Mouse (Mus musculus) neural tube, postnatal 0 days (tissue): ENCODE measurements around the gene Gm10553. TPM values are rescaled to one million over a fixed set of nuclear protein-coding genes. Genes with fewer than 3 reads are reported as not detected.

Source experiments
- polyA plus RNA-seq: library from polyadenylated mRNA; unstranded; fragments of >200 nt; fragmentation: Nextera tagmentation; extraction: Ambion mirVana; gene quantifications from 2 replicates; pipeline ENCODE4 v1.2.1, GENCODE M21; 2015

The Gm10553 gene
- not detected in 2 replicates for polyA plus RNA-seq

DNA sequence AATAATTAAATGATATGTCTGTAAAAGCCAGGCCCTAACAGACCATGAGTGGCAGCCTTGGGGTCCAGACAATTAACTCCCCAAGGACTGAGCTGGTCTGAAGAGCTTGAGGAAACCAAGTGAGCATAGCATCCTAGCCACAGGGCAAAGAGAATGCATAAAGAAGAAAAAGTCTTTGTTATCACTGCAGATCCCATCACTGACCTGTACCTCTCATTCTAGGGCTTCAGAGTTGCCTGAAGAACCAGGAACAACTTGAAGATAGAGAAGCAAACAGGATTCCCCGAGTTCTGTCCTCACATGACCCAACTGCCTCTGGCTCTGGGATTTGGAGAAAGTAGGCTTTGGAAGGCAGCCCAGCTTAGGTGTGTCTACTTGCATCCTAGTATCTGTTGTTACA is at the start of gene Gm10553:
Gene Gm10553, plus strand, starts transcription at position 301 of the 400 bp plus-strand sequence.

DNA sequence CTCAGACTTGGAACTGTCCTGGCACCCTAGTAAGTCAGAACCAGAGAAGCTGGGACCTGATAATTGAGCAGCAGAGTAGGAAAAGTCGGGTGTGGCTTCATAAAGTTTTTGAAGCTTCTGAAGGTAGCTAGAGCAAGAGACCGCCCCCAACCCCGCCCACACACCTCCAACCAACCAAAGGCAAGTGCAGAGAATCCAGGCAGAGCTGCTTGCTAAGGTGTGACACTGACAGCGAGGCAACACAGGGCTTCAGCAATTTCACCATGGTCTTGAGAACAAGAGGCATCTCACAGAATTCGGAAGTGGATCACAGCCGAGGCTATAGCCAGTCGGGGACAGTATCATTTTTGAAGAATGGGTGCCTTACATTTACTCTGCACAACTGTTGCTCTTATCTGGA is 9.8 kb downstream of the Gm10553 start, which contains the start of gene A530032D15Rik:
Gene A530032D15Rik, minus strand, starts transcription at position 101 of the 400 bp plus-strand sequence.

Other genes with a start within 250 kb of the Gm10553 start
- gene Slc16a14, start 165.0 kb upstream of the Gm10553 start, polyA plus RNA-seq = 15.0 and 15.3 TPM in 2 replicates
- gene A530032D15Rik, start 9.7 kb downstream of the Gm10553 start, polyA plus RNA-seq = not detected in 2 replicates
- 0.21 TPM in 1 of 2 replicates, not detected in the other for gene C130026I21Rik, start 170.4 kb downstream of the Gm10553 start, polyA plus RNA-seq